Mouse (Mus musculus) right cerebral cortex, postnatal 10 days (tissue): ENCODE results near the gene Smim4.

Source experiments
- DNase-seq, 2 experiments: peaks; one replicate each; pipeline ENCODE4 v3.0.0; 2021; ENCODE audit warnings: low spot score in 2 of 2

Smim4 gene

DNA sequence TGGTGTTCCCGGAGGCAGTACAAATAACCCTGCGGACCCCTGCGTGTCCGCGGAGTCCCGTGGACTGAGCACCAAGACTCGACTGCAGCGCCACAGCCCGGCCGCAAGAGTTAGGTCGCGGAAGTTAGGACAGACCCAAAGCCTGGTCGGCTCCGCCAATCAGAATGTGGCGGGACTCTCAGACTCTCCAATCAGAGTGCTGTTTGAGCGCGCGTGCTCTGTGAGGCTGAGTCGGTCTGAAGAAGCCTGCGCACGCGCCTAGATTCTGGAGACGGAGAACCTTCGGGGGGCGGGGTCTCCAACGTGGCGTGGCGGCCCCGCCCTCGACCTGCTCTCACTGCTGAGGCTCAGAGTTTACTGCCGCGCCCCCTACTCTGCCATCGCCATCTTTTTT, at the start of gene Smim4:
TSS of gene Smim4 (minus strand) at position 131 of the 394 bp plus-strand sequence.
- peak; percentile 99 for DNase-seq

- no peak for DNase-seq
These were observed 49.0 kb upstream of the Smim4 start for GRCm38 (mm10) chr14:31177715-31178114.

GRCm38 (mm10) chr14:31177287-31177686, 48.5 kb upstream of the Smim4 start:
- DNase-seq = no peak

- DNase-seq = no peak
These were observed 44.8 kb upstream of the Smim4 start for GRCm38 (mm10) chr14:31173537-31173936.

DNA sequence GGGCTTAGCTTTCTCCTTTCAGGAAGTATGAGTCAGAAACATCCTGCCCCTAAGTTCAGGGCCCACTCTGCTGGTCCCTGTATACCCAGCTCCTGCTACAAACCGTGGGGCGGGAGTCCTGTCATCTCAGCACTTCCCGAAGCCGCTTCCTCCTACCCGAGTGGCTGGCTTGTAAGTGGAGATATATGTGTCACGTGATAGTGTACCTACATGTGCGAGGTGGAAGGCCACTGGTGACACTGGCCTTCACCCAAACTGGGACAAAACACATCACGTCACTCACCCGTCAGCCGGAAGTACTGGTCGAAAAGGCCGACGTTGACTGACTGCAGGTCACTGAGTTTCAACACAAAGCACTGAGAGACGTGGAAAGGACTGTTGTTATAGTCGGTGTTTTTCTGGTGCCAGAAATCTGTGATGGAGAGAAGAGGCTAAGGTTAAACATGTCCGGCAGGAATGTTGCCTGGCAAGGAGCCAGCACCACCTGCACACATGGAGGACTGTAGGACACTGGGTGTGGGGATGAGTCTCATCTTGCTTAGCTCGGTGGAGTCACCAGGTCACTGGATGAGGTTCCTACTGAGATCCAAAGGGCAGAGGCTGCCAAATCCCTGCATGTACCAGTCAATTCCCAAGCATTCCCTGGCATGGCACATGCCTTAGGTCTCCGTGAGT, 44.2 kb upstream of the Smim4 start:
- DNase-seq = no peak

GRCm38 (mm10) chr14:31171821-31172220, 43.1 kb upstream of the Smim4 start:
- DNase-seq = no peak

- DNase-seq = no peak
These were observed 42.6 kb upstream of the Smim4 start for GRCm38 (mm10) chr14:31171386-31171785.

DNA sequence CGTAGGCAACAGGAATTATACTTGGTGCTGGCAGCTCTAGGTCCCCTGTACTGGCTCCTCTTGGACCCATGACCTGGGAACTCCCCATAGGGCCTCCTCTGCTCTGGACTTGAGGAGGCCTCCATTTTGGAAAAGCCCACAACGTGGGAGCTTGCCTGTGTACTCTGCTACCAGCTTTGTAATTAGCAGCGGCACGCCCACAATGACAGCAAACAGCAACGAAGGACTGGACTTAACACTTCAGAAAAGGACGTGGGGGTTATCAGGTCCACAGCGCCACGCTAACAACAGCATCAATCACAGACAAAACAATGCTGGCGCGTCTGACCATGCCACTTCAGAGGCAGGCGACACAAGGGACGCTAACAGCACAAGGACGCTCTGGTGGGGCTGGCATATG, 42.2 kb upstream of the Smim4 start:
- no peak for DNase-seq

DNA sequence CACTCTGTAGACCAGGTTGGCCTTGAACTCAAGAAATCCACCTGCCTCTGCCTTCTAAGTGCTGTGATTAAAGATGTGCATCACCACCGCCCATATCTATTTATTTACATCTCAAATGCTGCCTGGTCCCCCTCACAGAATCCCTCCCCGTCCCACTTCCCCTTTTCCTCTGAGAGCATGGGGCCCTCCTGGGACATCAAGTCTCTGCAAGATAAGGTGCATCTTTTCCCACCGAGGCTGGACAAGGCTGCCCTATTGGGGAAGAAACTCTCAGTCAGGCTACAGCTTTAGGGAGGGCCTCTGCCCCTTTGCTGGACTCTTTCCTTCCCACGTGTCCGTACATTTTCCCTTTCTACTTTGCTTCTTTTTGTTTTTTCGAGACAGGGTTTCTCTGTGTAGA, 40.8 kb upstream of the Smim4 start:
- no peak for DNase-seq

DNA sequence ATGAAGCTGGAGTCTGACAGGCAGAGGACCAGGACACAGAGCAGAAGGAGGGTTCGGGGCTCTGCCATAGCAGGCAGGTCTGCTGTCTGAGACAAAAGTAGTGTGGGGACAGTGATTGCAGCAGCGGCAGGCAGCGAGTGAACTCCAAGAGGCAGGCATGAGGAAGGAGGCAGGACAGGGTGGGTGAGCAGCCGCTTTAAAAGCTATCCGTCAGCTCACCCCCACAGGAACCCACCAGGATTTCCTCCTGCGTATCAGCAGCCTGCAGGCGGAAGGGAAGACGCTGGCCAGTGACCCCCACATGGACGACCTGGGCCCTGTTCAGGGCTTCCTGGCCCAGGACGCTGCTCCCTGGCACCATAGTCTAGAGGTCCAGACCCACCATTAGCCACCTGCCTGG, 39.7 kb upstream of the Smim4 start, which contains the start of gene Stab1:
TSS of gene Stab1 (minus strand) at position 217 of the 400 bp plus-strand sequence.
- no peak for DNase-seq

DNA sequence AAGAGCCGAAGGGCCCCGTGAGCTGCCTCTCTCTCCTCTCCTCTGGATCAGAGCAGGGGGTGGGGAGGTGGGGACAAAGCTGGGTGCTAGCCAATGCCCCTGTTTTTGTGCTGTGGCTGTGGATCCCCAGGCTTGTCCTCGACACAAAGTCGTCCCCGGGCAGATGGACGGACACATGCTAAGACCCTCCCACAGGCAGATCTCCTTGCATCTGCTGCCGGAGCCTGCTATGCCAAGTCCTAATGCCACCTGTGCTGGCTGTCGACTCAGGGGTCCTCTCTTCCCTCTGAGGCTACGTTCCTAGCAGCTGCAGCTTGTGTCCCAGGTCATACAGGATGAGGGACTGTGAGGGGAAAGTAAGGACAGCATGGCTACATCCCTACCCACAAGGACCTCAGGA, 38.1 kb upstream of the Smim4 start:
- no peak for DNase-seq

- DNase-seq = no peak
These were observed 37.4 kb upstream of the Smim4 start for GRCm38 (mm10) chr14:31165991-31166630.

DNA sequence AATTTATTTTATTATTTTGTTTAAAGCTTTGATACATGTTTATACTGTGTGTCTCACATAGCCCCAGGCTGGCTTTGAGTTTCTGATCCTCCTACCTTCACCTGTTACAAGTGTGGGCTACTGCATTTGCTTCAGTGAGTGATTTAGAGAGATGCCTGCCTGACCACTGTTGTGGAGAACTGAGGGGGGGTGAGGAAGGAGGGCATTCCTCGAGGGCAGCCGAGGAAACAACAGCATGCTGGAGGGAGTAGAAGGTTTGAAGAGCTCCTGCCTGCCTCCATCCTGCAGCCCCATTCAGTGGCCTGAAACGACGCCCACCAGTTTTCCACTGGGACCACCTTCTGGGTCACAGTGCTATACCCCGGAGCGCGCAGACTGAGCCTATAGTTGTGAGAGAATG, 36.7 kb upstream of the Smim4 start:
- no peak for DNase-seq

- no peak for DNase-seq
These were observed 36.3 kb upstream of the Smim4 start for GRCm38 (mm10) chr14:31165010-31165409.

DNA sequence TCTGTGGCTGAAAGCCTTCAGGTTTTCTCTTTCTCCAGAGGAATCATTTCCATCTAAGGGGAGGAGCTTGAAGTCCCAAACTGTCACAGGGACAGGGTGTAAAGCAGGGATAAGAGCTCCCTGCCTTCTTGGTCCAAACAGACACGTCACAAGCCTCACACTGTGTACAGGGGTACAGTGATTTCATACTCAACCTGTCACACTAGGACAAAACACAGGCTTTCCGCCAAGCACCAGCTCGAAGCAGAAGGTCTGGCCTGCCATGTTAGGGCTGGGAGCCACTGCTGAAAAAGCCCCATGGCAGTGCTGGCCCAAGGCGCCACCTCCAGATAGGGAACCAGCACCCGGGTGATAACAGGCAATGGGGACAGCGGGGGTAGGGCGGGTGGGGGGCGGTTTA, 35.3 kb upstream of the Smim4 start:
- no peak for DNase-seq

DNA sequence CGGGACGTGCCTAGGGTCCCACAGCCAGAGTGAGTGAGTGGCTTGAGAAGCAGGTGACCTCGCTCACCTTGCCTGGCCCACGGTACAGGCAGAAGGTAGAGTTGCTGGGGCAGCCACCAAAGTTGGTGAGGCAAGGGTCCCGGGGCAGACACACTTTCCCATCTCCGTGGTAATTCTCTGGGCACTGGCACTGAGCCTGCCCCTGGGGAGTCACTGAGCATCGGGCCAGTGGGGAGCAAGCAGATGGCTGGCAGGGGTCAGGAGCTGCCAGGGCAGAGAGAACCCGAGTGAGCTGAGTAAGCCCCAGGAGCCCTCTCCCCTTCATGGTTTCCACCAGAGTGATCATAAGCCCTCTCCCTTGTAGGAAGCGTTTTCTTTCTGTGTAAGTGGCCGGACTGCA, 32.9 kb upstream of the Smim4 start:
- no peak for DNase-seq

DNA sequence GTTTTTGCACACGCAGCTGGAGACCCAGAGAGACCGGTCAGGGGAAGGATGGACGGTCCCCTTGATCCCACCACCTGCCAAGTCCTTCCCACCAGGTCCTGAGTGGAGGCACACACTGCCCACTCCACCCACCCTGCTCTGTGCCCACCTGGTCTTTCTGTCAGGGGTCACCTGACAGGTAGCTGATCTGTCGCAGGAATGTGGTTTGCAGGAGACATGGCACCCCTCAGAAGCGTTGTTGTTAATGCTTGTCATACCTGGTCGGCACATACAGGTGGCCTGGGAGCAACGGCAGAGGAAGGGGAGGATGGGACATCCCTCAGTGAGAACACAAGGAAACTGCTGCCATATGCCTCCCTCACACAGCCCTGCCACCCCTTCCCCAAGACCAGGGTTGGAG, 32.4 kb upstream of the Smim4 start:
- no peak for DNase-seq

- no peak for DNase-seq
These were observed 31.7 kb upstream of the Smim4 start for GRCm38 (mm10) chr14:31160196-31161150.

DNA sequence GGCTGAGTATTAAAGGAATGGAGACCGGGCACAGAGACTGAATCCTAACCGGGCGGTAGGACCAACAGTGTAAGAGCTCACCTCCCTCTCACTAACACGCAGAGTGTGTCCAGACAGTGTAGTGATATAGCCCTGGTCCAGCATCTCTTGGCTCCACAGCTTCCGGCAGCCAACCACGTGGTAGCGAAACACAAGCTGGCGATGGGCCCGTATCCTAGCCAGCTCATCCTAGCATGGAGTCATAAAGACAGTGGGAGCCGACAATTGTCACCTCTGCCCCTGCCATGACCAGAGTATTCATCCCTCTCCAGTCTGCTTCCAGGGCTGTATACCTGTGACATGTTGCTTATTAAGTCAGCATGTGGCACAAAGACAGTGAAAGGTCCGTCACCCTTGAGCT, 16.9 kb upstream of the Smim4 start:
- no peak for DNase-seq

DNA sequence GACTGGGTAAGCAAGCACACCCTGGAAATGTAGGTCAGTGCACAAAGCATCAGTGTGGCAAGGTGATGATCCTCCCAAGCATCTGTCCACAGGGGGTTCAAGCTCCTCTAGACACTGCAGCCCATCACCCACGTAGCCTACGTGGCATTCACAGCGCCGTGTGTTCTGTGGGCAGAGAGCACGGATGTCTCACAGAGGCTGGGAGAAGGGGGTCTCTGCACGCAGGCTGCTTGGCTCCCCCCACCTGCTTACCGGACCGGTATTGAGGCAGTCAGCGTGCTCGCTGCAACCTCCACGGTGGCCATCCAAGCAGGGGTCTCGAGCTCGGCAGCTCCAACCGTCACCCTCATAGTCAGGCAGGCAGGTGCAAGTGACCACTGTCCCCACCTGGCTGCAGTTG, 12.3 kb upstream of the Smim4 start:
- DNase-seq = no peak

- no peak for DNase-seq
These were observed 11.4 kb upstream of the Smim4 start for GRCm38 (mm10) chr14:31140141-31140540.

DNA sequence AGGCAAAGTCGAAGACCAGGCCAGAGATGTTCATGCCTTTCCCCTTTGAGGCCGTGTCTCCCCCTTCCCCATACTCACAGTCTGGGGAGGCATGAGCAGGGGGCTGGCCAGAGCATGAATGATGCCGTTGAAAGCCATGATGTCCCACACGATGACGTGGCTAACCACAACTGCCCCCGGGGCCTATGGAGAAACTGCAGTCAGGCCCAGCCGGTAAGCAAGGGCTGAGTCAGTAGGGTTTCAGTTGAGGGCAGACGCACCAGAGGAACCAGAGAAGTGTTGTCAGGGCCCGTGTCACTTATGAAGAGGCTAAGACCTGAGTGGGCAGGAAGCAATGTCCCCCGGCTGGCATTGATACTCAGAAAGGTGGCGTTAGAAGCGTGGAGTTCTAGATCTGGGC, 10.9 kb upstream of the Smim4 start:
- DNase-seq = no peak
